8 mouse cellular contexts compared by ENCODE assay signal in genomic region chr13:23542999-23543607, GRCm38 (mm10). TPM values are rescaled to one million over a fixed set of nuclear protein-coding genes. Genes with fewer than 3 reads are reported as not detected.
DNase-seq lines count a peak whose midpoint lies in the region; ATAC-seq and TF ChIP-seq lines count a peak whose summit lies in the region.
"Not testable (repeated sequence)": the region's sequence is repeated elsewhere in the genome, so short reads cannot be mapped to it uniquely, and the experiment has no call there.

Gene Hist1h2bh, minus strand, starts transcription at chr13:23543392.

- peak; percentile 48 for DNase-seq in gastrocnemius, adult 2 months
- DNase-seq in left cerebral cortex, adult 2 months (ENCODE audit: extremely low spot score in 1 of 2, low spot score in 2 of 2) = peak; percentile 48 to 61
- peak; percentile 66 to 72 for DNase-seq in lung, postnatal 4 days
- peak; percentile 89 for DNase-seq in right cerebral cortex, adult 18-20 months
- peak; percentile 56 to 61 for DNase-seq in urinary bladder, adult 18-20 months (ENCODE audit: low spot score in 2 of 2)

- H3K9me3 ChIP-seq in hindbrain, embryonic 16.5 days (ENCODE audit: control insufficient read depth, low read length) = not testable (repeated sequence)

- H3K4me3 ChIP-seq in cortical plate, adult 2 months (ENCODE audit: insufficient read depth, low read length) = peak within 1 kb of the TSS; percentile 29
- peak within 1 kb of the TSS; percentile 74 for H3K4me3 ChIP-seq in gastrocnemius, adult 2 months
- peak within 1 kb of the TSS; percentile 47 for H3K4me3 ChIP-seq in hindbrain, embryonic 16.5 days (ENCODE audit: low read length)
- H3K4me3 ChIP-seq in left cerebral cortex, adult 2 months = peak within 1 kb of the TSS; percentile 63

- H3K27ac ChIP-seq in cortical plate, adult 2 months (ENCODE audit: insufficient read depth, low read length) = not testable (repeated sequence)
- peak within 1 kb of the TSS; percentile 96 for H3K27ac ChIP-seq in gastrocnemius, adult 2 months
- H3K27ac ChIP-seq in hindbrain, embryonic 16.5 days (ENCODE audit: low read depth, low read length) = peak within 1 kb of the TSS; percentile 68
- H3K27ac ChIP-seq in left cerebral cortex, adult 2 months = peak within 1 kb of the TSS; percentile 68

- WGBS in hindbrain, embryonic 16.5 days = under 1% methylated on average over 25 of the region's 42 CpGs

- ATAC-seq in activated CD4-positive, CD25-positive, alpha-beta regulatory T cell, adult 4 months = peak; percentile 91
- peak; percentile 93 for ATAC-seq in hindbrain, embryonic 16.5 days

- H3K36me3 ChIP-seq in hindbrain, embryonic 16.5 days (ENCODE audit: control insufficient read depth, insufficient read depth, low read length) = not testable (repeated sequence)

- peak within 1 kb of the TSS; percentile 83 for H3K4me2 ChIP-seq in hindbrain, embryonic 16.5 days (ENCODE audit: low read length)

- intact Hi-C loops in gastrocnemius, adult 2 months (cut with DNase I); left cerebral cortex, adult 2 months (cut with DNase I): not testable (repeated sequence)

- not testable (repeated sequence) for TF ChIP-seq CTCF in cortical plate, adult 2 months (IDR thresholded peaks at IDR 0.05; ENCODE audit: extremely low read depth, insufficient read depth, low read length); gastrocnemius, adult 2 months (IDR thresholded peaks at IDR 0.05); left cerebral cortex, adult 2 months (IDR thresholded peaks at IDR 0.05)

- H3K27me3 ChIP-seq in hindbrain, embryonic 16.5 days (replicated peaks; ENCODE audit: control insufficient read depth, insufficient read depth, low read length) = not testable (repeated sequence)

- H3K9ac ChIP-seq in hindbrain, embryonic 16.5 days (ENCODE audit: low read depth, low read length) = peak within 1 kb of the TSS; percentile 56

- peak; percentile 73; the same call in 1 of the 2 replicates for TF ChIP-seq POLR2A in cortical plate, adult 2 months (IDR thresholded peaks at IDR 0.05; ENCODE audit: extremely low read depth, insufficient read depth, low read length)

- H3K4me1 ChIP-seq in cortical plate, adult 2 months (ENCODE audit: control insufficient read depth, insufficient read depth, low read length); hindbrain, embryonic 16.5 days (ENCODE audit: control insufficient read depth, insufficient read depth, low read depth, low read length): not testable (repeated sequence)

RNA-seq across cellular contexts. Expression of gene Hist1h2bh, which starts in this region (rescaled TPM):
- under 1 TPM in 1 of 2 experiments, not detected in 1; 0.38 TPM for polyA plus RNA-seq in activated CD4-positive, CD25-positive, alpha-beta regulatory T cell, adult 4 months (2017; shearing (Covaris generic))
- 0.29 and 0.38 TPM in 2 replicates for polyA plus RNA-seq in cortical plate, adult 2 months (2012; rRNA removed)
- total RNA-seq in gastrocnemius, adult 2 months (2021) = 1 to 10 TPM in 1 of 2 experiments, under 1 TPM in 1; 0.94 to 1.0 TPM
- polyA plus RNA-seq in hindbrain, embryonic 16.5 days (2015; fragmentation: Nextera tagmentation; extraction: Ambion mirVana) = 0.16 and 0.29 TPM in 2 replicates
- total RNA-seq in left cerebral cortex, adult 2 months (2021) = under 1 TPM; 0.61 TPM

Comparison
In these comparisons a context has a peak if more than half of its experiments do, and no peak if none do; other contexts are left out.
1. Peak in ATAC-seq in activated CD4-positive, CD25-positive, alpha-beta regulatory T cell, adult 4 months; RNA of the gene not detected or under 1 TPM.
2. Peak in ATAC-seq, H3K4me3 ChIP-seq, H3K27ac ChIP-seq, H3K9ac ChIP-seq and H3K4me2 ChIP-seq in hindbrain, embryonic 16.5 days; RNA of the gene not detected or under 1 TPM.
3. Peak in DNase-seq, H3K4me3 ChIP-seq and H3K27ac ChIP-seq in left cerebral cortex, adult 2 months; RNA of the gene not detected or under 1 TPM.